Mouse (Mus musculus): ENCODE measurements around the gene C1ra. TPM values are rescaled to one million over a fixed set of nuclear protein-coding genes. Genes with fewer than 3 reads are reported as not detected.

C1ra gene
- 2.0 TPM for total RNA-seq (2023)

DNA sequence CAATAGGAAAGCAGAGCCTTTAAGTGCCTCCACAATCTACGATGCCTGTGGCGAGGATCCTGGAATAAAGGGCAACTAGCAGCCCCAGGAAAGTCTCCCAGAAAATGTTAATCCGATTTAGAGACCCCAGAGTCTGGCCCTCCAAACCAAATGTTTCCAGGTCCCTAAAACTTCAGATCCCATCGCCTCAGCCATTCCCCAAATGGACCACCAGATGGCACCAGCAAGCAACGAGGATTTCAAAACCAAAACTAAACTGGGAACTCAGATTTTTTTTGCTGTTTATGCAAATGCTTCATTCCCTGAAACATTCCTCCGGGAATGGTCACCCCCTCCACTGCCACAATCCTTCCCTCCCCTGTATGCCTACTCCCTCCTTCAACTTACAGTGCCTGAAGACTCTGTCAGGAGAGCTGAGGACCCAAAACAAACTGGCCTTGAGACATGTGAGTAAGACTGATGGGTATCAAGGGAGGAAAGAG, at the start of gene C1ra:
Gene C1ra, plus strand, starts transcription at position 51 of the 482 bp plus-strand sequence.

GRCm38 (mm10) chr6:124464305-124465271, 47.6 kb upstream of the C1ra start, which contains the start of gene Clstn3:
Gene Clstn3, minus strand, starts transcription at chr6:124464794.

GRCm38 (mm10) chr6:124492842-124493561, 19.2 kb upstream of the C1ra start, which contains the start of gene C1rl:
Gene C1rl, plus strand, starts transcription at chr6:124493113.

DNA sequence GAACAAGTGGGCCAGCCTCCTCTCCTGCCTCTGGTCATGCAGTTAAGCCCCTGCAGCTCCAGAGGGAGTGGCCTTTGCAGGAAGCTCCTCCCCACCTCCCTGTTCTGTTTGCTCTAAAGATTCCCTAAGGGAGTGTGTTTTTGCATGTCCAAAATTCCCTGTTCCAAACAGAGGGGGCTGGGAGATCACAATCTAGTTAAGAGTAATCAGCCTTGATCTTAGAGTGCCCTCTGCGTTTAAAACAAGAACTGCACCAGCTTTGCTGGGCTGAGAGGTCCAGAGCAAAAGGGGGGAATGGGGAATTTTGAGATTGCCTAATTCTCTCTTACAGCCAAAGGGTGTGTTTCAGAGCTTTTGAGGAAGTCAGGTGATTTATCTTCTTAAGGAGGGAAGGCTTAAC, 30.1 kb downstream of the C1ra start, which contains the start of gene C1s1:
Gene C1s1, minus strand, starts transcription at position 76 of the 400 bp plus-strand sequence.

DNA sequence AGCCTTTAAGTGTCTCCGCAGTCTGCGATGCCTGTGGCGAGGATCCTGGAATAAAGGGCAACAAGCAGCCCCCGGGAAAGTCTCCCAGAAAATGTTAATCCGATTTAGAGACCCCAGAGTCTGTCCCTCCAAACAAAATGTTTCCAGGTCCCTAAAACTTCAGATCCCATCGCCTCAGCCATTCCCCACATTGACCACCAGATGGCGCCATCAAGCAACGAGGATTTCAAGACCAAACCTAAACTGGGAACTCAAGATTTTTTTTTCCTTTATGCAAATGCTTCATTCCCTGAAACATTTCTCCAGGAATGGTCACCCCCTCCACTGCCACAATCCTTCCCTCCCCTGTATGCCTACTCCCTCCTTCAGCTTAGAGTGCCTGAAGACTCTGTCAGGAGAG, 57.8 kb downstream of the C1ra start, which contains the start of gene C1rb:
Gene C1rb, plus strand, starts transcription at position 269 of the 400 bp plus-strand sequence.

Other genes starting within 250 kb of the C1ra start
- gene Cd163, start 207.7 kb upstream of the C1ra start, total RNA-seq (2023): 11.4 TPM
- gene Pex5, start 97.3 kb upstream of the C1ra start, total RNA-seq (2023): 83.9 TPM
- 121 TPM for gene Clstn3, start 47.6 kb upstream of the C1ra start, total RNA-seq (2023)
- gene C1rl, start 19.3 kb upstream of the C1ra start, total RNA-seq (2023): 0.24 TPM
- 2.8 TPM for gene C1s1, start 30.0 kb downstream of the C1ra start, total RNA-seq (2023)
- gene C1rb, start 57.9 kb downstream of the C1ra start, total RNA-seq (2023): not detected
- 0.21 TPM for gene C1s2, start 123.7 kb downstream of the C1ra start, total RNA-seq (2023)
- gene Lpcat3, start 150.6 kb downstream of the C1ra start, total RNA-seq (2023): 82.6 TPM
- gene Emg1, start 199.8 kb downstream of the C1ra start, total RNA-seq (2023): 168 TPM
- gene Phb2, start 199.9 kb downstream of the C1ra start, total RNA-seq (2023): 186 TPM
- gene Ptpn6, start 226.3 kb downstream of the C1ra start, total RNA-seq (2023): 178 TPM
- gene Grcc10, start 229.0 kb downstream of the C1ra start, total RNA-seq (2023): 265 TPM
- 1.5 TPM for gene Gm45234, start 243.6 kb downstream of the C1ra start, total RNA-seq (2023)
- gene Atn1, start 244.1 kb downstream of the C1ra start, total RNA-seq (2023): 188 TPM